Mouse (Mus musculus): ENCODE results near the gene Ehbp1.

The Ehbp1 gene

GRCm38 (mm10) chr11:22286371-22286872 is 55.7 kb downstream of the Ehbp1 start:
- DNase-seq (ENCODE audit: low spot score) = no peak

GRCm38 (mm10) chr11:22276656-22277055 is 65.4 kb downstream of the Ehbp1 start:
- DNase-seq (ENCODE audit: low spot score) = no peak

- no peak for DNase-seq (ENCODE audit: low spot score)
These were observed 67.9 kb downstream of the Ehbp1 start for GRCm38 (mm10) chr11:22274144-22274543.

- DNase-seq (ENCODE audit: low spot score) = no peak
These were observed 68.7 kb downstream of the Ehbp1 start for GRCm38 (mm10) chr11:22273378-22273777.

- DNase-seq (ENCODE audit: low spot score) = no peak
These were observed 70.2 kb downstream of the Ehbp1 start for GRCm38 (mm10) chr11:22271889-22272288.

- no peak for DNase-seq (ENCODE audit: low spot score)
These were observed 72.4 kb downstream of the Ehbp1 start for GRCm38 (mm10) chr11:22269643-22270042.

- no peak for DNase-seq (ENCODE audit: low spot score)
These were observed 72.9 kb downstream of the Ehbp1 start for GRCm38 (mm10) chr11:22269173-22269572.

- DNase-seq (ENCODE audit: low spot score) = no peak
These were observed 75.1 kb downstream of the Ehbp1 start for GRCm38 (mm10) chr11:22267014-22267413.

- DNase-seq (ENCODE audit: low spot score) = no peak
These were observed 86.7 kb downstream of the Ehbp1 start for GRCm38 (mm10) chr11:22255418-22255817.

- DNase-seq (ENCODE audit: low spot score) = no peak
These were observed 92.7 kb downstream of the Ehbp1 start for GRCm38 (mm10) chr11:22249363-22249762.

GRCm38 (mm10) chr11:22247736-22248135 is 94.4 kb downstream of the Ehbp1 start:
- no peak for DNase-seq (ENCODE audit: low spot score)

- no peak for DNase-seq (ENCODE audit: low spot score)
These were observed 95.0 kb downstream of the Ehbp1 start for GRCm38 (mm10) chr11:22247069-22247468.

- DNase-seq (ENCODE audit: low spot score) = no peak
These were observed 106.5 kb downstream of the Ehbp1 start for GRCm38 (mm10) chr11:22235558-22235957.

- no peak for DNase-seq (ENCODE audit: low spot score)
These were observed 107.4 kb downstream of the Ehbp1 start for GRCm38 (mm10) chr11:22234739-22235138.

GRCm38 (mm10) chr11:22230906-22231305 is 111.2 kb downstream of the Ehbp1 start:
- no peak for DNase-seq (ENCODE audit: low spot score)

GRCm38 (mm10) chr11:22225619-22226018 is 116.5 kb downstream of the Ehbp1 start:
- DNase-seq (ENCODE audit: low spot score) = no peak

GRCm38 (mm10) chr11:22218222-22218621 is 123.9 kb downstream of the Ehbp1 start:
- no peak for DNase-seq (ENCODE audit: low spot score)

GRCm38 (mm10) chr11:22216941-22217340 is 125.2 kb downstream of the Ehbp1 start:
- DNase-seq (ENCODE audit: low spot score) = no peak

GRCm38 (mm10) chr11:22206611-22207010 is 135.5 kb downstream of the Ehbp1 start:
- no peak for DNase-seq (ENCODE audit: low spot score)

- no peak for DNase-seq (ENCODE audit: low spot score)
These were observed 135.9 kb downstream of the Ehbp1 start for GRCm38 (mm10) chr11:22206191-22206590.

- DNase-seq (ENCODE audit: low spot score) = no peak
These were observed 138.7 kb downstream of the Ehbp1 start for GRCm38 (mm10) chr11:22203413-22203812.

- no peak for DNase-seq (ENCODE audit: low spot score)
These were observed 141.0 kb downstream of the Ehbp1 start for GRCm38 (mm10) chr11:22201125-22201524.

- no peak for DNase-seq (ENCODE audit: low spot score)
These were observed 142.2 kb downstream of the Ehbp1 start for GRCm38 (mm10) chr11:22199881-22200280.

- DNase-seq (ENCODE audit: low spot score) = no peak
These were observed 143.7 kb downstream of the Ehbp1 start for GRCm38 (mm10) chr11:22198406-22198805.

GRCm38 (mm10) chr11:22197935-22198334 is 144.2 kb downstream of the Ehbp1 start:
- no peak for DNase-seq (ENCODE audit: low spot score)

All from ovary, postnatal 36 days (tissue).